Mouse (Mus musculus): ENCODE data around the gene Herc2.
A peak's percentile ranks its signal among the peaks of the same experiment; 100 is the strongest.
"Not testable (repeated sequence)": the region's sequence is repeated elsewhere in the genome, so short reads cannot be mapped to it uniquely, and the experiment has no call there.

The Herc2 gene

GRCm38 (mm10) chr7:56049831-56050321, at the start of gene Herc2:
TSS of gene Herc2 (plus strand) at chr7:56050196.
- DNase-seq (ENCODE audit: low spot score in 2 of 2), result peak; percentile 99 to 100

- no peak for DNase-seq (ENCODE audit: low spot score in 2 of 2)
These were observed 39.5 kb upstream of the Herc2 start for GRCm38 (mm10) chr7:56010318-56011017.

GRCm38 (mm10) chr7:56011018-56011333, 39.0 kb upstream of the Herc2 start:
- no peak for DNase-seq (ENCODE audit: low spot score in 2 of 2)

- no peak for DNase-seq (ENCODE audit: low spot score in 2 of 2)
These were observed 36.6 kb upstream of the Herc2 start for GRCm38 (mm10) chr7:56013261-56014001.

GRCm38 (mm10) chr7:56014002-56014702, 35.8 kb upstream of the Herc2 start:
- DNase-seq (ENCODE audit: low spot score in 2 of 2), result not testable (repeated sequence)

- no peak for DNase-seq (ENCODE audit: low spot score in 2 of 2)
These were observed 34.8 kb upstream of the Herc2 start for GRCm38 (mm10) chr7:56015172-56015571.

GRCm38 (mm10) chr7:56015837-56016236, 34.2 kb upstream of the Herc2 start:
- DNase-seq (ENCODE audit: low spot score in 2 of 2), result no peak

- DNase-seq (ENCODE audit: low spot score in 2 of 2), result no peak
These were observed 32.2 kb upstream of the Herc2 start for GRCm38 (mm10) chr7:56017761-56018160.

- DNase-seq (ENCODE audit: low spot score in 2 of 2), result no peak
These were observed 31.5 kb upstream of the Herc2 start for GRCm38 (mm10) chr7:56018446-56018971.

GRCm38 (mm10) chr7:56018972-56019929, 30.7 kb upstream of the Herc2 start:
- peak; percentile 59 to 61 for DNase-seq (ENCODE audit: low spot score in 2 of 2)

- no peak for DNase-seq (ENCODE audit: low spot score in 2 of 2)
These were observed 30.1 kb upstream of the Herc2 start, which contains the start of gene Nipa1 for GRCm38 (mm10) chr7:56019930-56020253. TSS of gene Nipa1 (minus strand) at chr7:56019954.

- no peak for DNase-seq (ENCODE audit: low spot score in 2 of 2)
These were observed 26.4 kb upstream of the Herc2 start for GRCm38 (mm10) chr7:56023586-56023985.

GRCm38 (mm10) chr7:56042353-56042752, 7.6 kb upstream of the Herc2 start:
- DNase-seq (ENCODE audit: low spot score in 2 of 2), result peak in 1 of 2 experiments; percentile 29

GRCm38 (mm10) chr7:56043577-56044266, 6.3 kb upstream of the Herc2 start:
- no peak for DNase-seq (ENCODE audit: low spot score in 2 of 2)

- no peak for DNase-seq (ENCODE audit: low spot score in 2 of 2)
These were observed 5.7 kb upstream of the Herc2 start for GRCm38 (mm10) chr7:56044267-56044629.

GRCm38 (mm10) chr7:56047178-56047577, 2.8 kb upstream of the Herc2 start:
- no peak for DNase-seq (ENCODE audit: low spot score in 2 of 2)

GRCm38 (mm10) chr7:56050487-56050911, 503 bp downstream of the Herc2 start:
- DNase-seq (ENCODE audit: low spot score in 2 of 2), result peak; percentile 16 to 21

- no peak for DNase-seq (ENCODE audit: low spot score in 2 of 2)
These were observed 3.0 kb downstream of the Herc2 start for GRCm38 (mm10) chr7:56052996-56053395.

- no peak for DNase-seq (ENCODE audit: low spot score in 2 of 2)
These were observed 5.3 kb downstream of the Herc2 start for GRCm38 (mm10) chr7:56055338-56055737.

- peak in 1 of 2 experiments; percentile 27 for DNase-seq (ENCODE audit: low spot score in 2 of 2)
These were observed 14.9 kb downstream of the Herc2 start for GRCm38 (mm10) chr7:56064876-56065275.

GRCm38 (mm10) chr7:56066136-56066535, 16.1 kb downstream of the Herc2 start:
- DNase-seq (ENCODE audit: low spot score in 2 of 2), result peak; percentile 10 to 38
